Mouse (Mus musculus): Measurements from ENCODE around the gene Tnpo2. TPM values are rescaled to one million over a fixed set of nuclear protein-coding genes. Genes with fewer than 3 reads are reported as not detected.

The Tnpo2 gene
- polyA plus RNA-seq, 1 experiment from 2014 or later = 15.4 TPM

- Histone ChIP-seq H3K9ac (ENCODE audit: low read length) (peak within 1 kb of the TSS; percentile 94), H3K4me2 (replicated peaks; ENCODE audit: low read depth) (peak within 1 kb of the TSS; percentile 68), H3K27ac (replicated peaks) (peak within 1 kb of the TSS; percentile 98), H3K4me1 (replicated peaks; ENCODE audit: control insufficient read depth, insufficient read depth) (0 out of 2 replicates have a peak, but pooled peaks cover 4% of the 10 kb centered on the region), H3K4me3 (ENCODE audit: low read depth, low read length) (peak within 1 kb of the TSS; percentile 90), H3K27me3 (ENCODE audit: control insufficient read depth, insufficient read depth, low read length) (no peaks in the 10 kb centered on the region), H3K36me3 (ENCODE audit: control insufficient read depth, insufficient read depth, low read length) (peaks cover 11% of the 10 kb centered on the region; the same call in 1 of the 2 replicates), H3K9me3 (ENCODE audit: control insufficient read depth, low read length) (no peaks in the 10 kb centered on the region)
- WGBS = under 1% methylated on average over 67 of the region's 68 CpGs
- DNase-seq (ENCODE audit: low spot score) (peak; percentile 93), ATAC-seq (ENCODE audit: low FRiP score, low TSS enrichment) (peak; percentile 90)
- TF ChIP-seq EP300 (optimal IDR thresholded peaks at IDR 0.05) (peak; percentile 72), CTCF (IDR thresholded peaks at IDR 0.05; ENCODE audit: low read depth) (peak; percentile 54)
Measured at GRCm38 (mm10) chr8:85071514-85072281, 35.0 kb downstream of the Tnpo2 start, which contains the start of gene Dhps. Gene Dhps (plus strand): TSS chr8:85071757.

- Histone ChIP-seq H3K4me1 (replicated peaks; ENCODE audit: control insufficient read depth, insufficient read depth) (0 out of 2 replicates have a peak, but pooled peaks cover 4% of the 10 kb centered on the region), H3K9me3 (ENCODE audit: control insufficient read depth, low read length) (no peaks in the 10 kb centered on the region), H3K4me2 (replicated peaks; ENCODE audit: low read depth) (peak overlapping the region; percentile 68), H3K27me3 (ENCODE audit: control insufficient read depth, insufficient read depth, low read length) (no peaks in the 10 kb centered on the region), H3K4me3 (ENCODE audit: low read depth, low read length) (peak overlapping the region; percentile 90), H3K9ac (ENCODE audit: low read length) (peak overlapping the region; percentile 94), H3K36me3 (ENCODE audit: control insufficient read depth, insufficient read depth, low read length) (peaks cover 11% of the 10 kb centered on the region; the same call in 1 of the 2 replicates), H3K27ac (replicated peaks) (peak overlapping the region; percentile 98)
- no peak; the same call in 1 of the 2 replicates for ATAC-seq (ENCODE audit: low FRiP score, low TSS enrichment)
- DNase-seq (ENCODE audit: low spot score) = no peak
- WGBS = 37% methylated on average over 9 of the region's 9 CpGs
- TF ChIP-seq CTCF (IDR thresholded peaks at IDR 0.05; ENCODE audit: low read depth) (no peak), EP300 (optimal IDR thresholded peaks at IDR 0.05) (no peak)
Measured at GRCm38 (mm10) chr8:85072364-85072929, 35.7 kb downstream of the Tnpo2 start.

GRCm38 (mm10) chr8:85073041-85073612 lies 36.4 kb downstream of the Tnpo2 start:
- Histone ChIP-seq H3K9me3 (ENCODE audit: control insufficient read depth, low read length) (no peaks in the 10 kb centered on the region), H3K4me1 (replicated peaks; ENCODE audit: control insufficient read depth, insufficient read depth) (0 out of 2 replicates have a peak, but pooled peaks cover 4% of the 10 kb centered on the region), H3K4me2 (replicated peaks; ENCODE audit: low read depth) (no peak overlapping the region), H3K27me3 (ENCODE audit: control insufficient read depth, insufficient read depth, low read length) (no peaks in the 10 kb centered on the region), H3K36me3 (ENCODE audit: control insufficient read depth, insufficient read depth, low read length) (peaks cover 11% of the 10 kb centered on the region; the same call in 1 of the 2 replicates), H3K9ac (ENCODE audit: low read length) (no peak overlapping the region), H3K27ac (replicated peaks) (no peak overlapping the region), H3K4me3 (ENCODE audit: low read depth, low read length) (no peak overlapping the region)
- ATAC-seq (ENCODE audit: low FRiP score, low TSS enrichment) (no peak), DNase-seq (ENCODE audit: low spot score) (no peak)
- TF ChIP-seq EP300 (optimal IDR thresholded peaks at IDR 0.05) (no peak), CTCF (IDR thresholded peaks at IDR 0.05; ENCODE audit: low read depth) (no peak)
- 92% methylated on average over 15 of the region's 15 CpGs for WGBS

- no peak for ATAC-seq (ENCODE audit: low FRiP score, low TSS enrichment)
- 78% methylated on average over 10 of the region's 10 CpGs for WGBS
- 0 out of 2 replicates have a peak, but pooled peaks cover 4% of the 10 kb centered on the region for H3K4me1 ChIP-seq (replicated peaks; ENCODE audit: control insufficient read depth, insufficient read depth)
Measured at GRCm38 (mm10) chr8:85074167-85074566, 37.5 kb downstream of the Tnpo2 start.

GRCm38 (mm10) chr8:85074617-85075016 lies 37.9 kb downstream of the Tnpo2 start:
- ATAC-seq (ENCODE audit: low FRiP score, low TSS enrichment) (no peak), DNase-seq (ENCODE audit: low spot score) (no peak)
- no peak overlapping the region for H3K4me2 ChIP-seq (replicated peaks; ENCODE audit: low read depth)
- TF ChIP-seq CTCF (IDR thresholded peaks at IDR 0.05; ENCODE audit: low read depth) (no peak), EP300 (optimal IDR thresholded peaks at IDR 0.05) (no peak)
- no peak overlapping the region for H3K9ac ChIP-seq (ENCODE audit: low read length)
- H3K36me3 ChIP-seq (ENCODE audit: control insufficient read depth, insufficient read depth, low read length) = peaks cover 11% of the 10 kb centered on the region; the same call in 1 of the 2 replicates
- no peak overlapping the region for H3K4me3 ChIP-seq (ENCODE audit: low read depth, low read length)
- WGBS = 92% methylated on average over 10 of the region's 10 CpGs
- H3K27ac ChIP-seq (replicated peaks) = no peak overlapping the region
- H3K27me3 ChIP-seq (ENCODE audit: control insufficient read depth, insufficient read depth, low read length) = no peaks in the 10 kb centered on the region
- no peaks in the 10 kb centered on the region for H3K9me3 ChIP-seq (ENCODE audit: control insufficient read depth, low read length)
- peaks cover 4% of the 10 kb centered on the region; the same call in 1 of the 2 replicates for H3K4me1 ChIP-seq (replicated peaks; ENCODE audit: control insufficient read depth, insufficient read depth)

More at GRCm38 (mm10) chr8:85074167-85074566, 37.5 kb downstream of the Tnpo2 start:
- no peak for DNase-seq (ENCODE audit: low spot score)
- Histone ChIP-seq H3K36me3 (ENCODE audit: control insufficient read depth, insufficient read depth, low read length) (peaks cover 11% of the 10 kb centered on the region; the same call in 1 of the 2 replicates), H3K9ac (ENCODE audit: low read length) (no peak overlapping the region), H3K27me3 (ENCODE audit: control insufficient read depth, insufficient read depth, low read length) (no peaks in the 10 kb centered on the region), H3K27ac (replicated peaks) (no peak overlapping the region), H3K9me3 (ENCODE audit: control insufficient read depth, low read length) (no peaks in the 10 kb centered on the region), H3K4me2 (replicated peaks; ENCODE audit: low read depth) (no peak overlapping the region), H3K4me3 (ENCODE audit: low read depth, low read length) (no peak overlapping the region)
- TF ChIP-seq CTCF (IDR thresholded peaks at IDR 0.05; ENCODE audit: low read depth) (no peak), EP300 (optimal IDR thresholded peaks at IDR 0.05) (no peak)

All from stomach, postnatal 0 days (tissue).